Mouse (Mus musculus): ENCODE data around the gene Wdr93.

DNA sequence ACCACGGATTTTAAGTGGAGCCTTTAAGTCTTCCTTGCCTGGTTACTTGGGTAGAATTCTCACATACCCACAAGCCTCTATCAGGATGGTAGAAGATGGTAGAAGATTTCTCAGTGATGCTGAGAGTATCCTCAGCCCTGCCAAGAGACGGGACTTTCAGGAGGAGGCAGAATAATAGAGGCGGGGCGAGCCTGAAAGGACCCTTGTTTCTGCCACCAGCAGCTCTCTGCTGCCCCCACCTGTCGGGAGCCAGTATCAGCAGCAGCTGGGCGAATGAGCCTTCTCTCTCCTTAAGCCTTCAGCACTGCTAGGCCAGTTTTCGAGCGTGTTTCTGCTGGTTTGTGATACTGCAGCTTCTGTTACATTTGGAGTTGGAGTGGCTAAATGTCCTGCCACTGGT lies 13.8 kb upstream of the Wdr93 start:
- TF ChIP-seq ZNF384 (IDR thresholded peaks at IDR 0.05; ENCODE audit: low read depth, low read length) (no peak), CHD2 (IDR thresholded peaks at IDR 0.05; ENCODE audit: low read depth, low read length) (no peak), ZC3H11A (IDR thresholded peaks at IDR 0.05; ENCODE audit: borderline replicate concordance, low read depth, low read length) (peak; percentile 39; the same call in 1 of the 2 replicates)

All from ES-E14 (cell line).